Mouse (Mus musculus): ENCODE data around the gene Ankrd44.
"Not testable (repeated sequence)": the region's sequence is repeated elsewhere in the genome, so short reads cannot be mapped to it uniquely, and the experiment has no call there.

Gene Ankrd44

GRCm38 (mm10) chr1:54925971-54926771 is at the start of gene Ankrd44:
Gene Ankrd44, minus strand, starts transcription at chr1:54926387.
- peak; percentile 90 for DNase-seq

GRCm38 (mm10) chr1:54971687-54972404 is 45.7 kb upstream of the Ankrd44 start:
- DNase-seq: no peak

- DNase-seq: no peak
Measured at GRCm38 (mm10) chr1:54966858-54967257, 40.7 kb upstream of the Ankrd44 start.

GRCm38 (mm10) chr1:54965159-54965995 is 39.2 kb upstream of the Ankrd44 start:
- DNase-seq: no peak

GRCm38 (mm10) chr1:54961724-54962123 is 35.5 kb upstream of the Ankrd44 start:
- DNase-seq: no peak

GRCm38 (mm10) chr1:54960613-54961165 is 34.5 kb upstream of the Ankrd44 start:
- DNase-seq: no peak

- no peak for DNase-seq
Measured at GRCm38 (mm10) chr1:54958525-54958924, 32.3 kb upstream of the Ankrd44 start.

GRCm38 (mm10) chr1:54956995-54957394 is 30.8 kb upstream of the Ankrd44 start:
- DNase-seq: not testable (repeated sequence)

- no peak for DNase-seq
Measured at GRCm38 (mm10) chr1:54954856-54955255, 28.7 kb upstream of the Ankrd44 start.

GRCm38 (mm10) chr1:54944648-54945047 is 18.5 kb upstream of the Ankrd44 start:
- DNase-seq: no peak

- DNase-seq: no peak
Measured at GRCm38 (mm10) chr1:54935466-54935865, 9.3 kb upstream of the Ankrd44 start.

GRCm38 (mm10) chr1:54934911-54935310 is 8.7 kb upstream of the Ankrd44 start:
- DNase-seq: no peak

- DNase-seq: no peak
Measured at GRCm38 (mm10) chr1:54933646-54934045, 7.5 kb upstream of the Ankrd44 start.

GRCm38 (mm10) chr1:54932456-54933115 is 6.4 kb upstream of the Ankrd44 start:
- no peak for DNase-seq

- no peak for DNase-seq
Measured at GRCm38 (mm10) chr1:54931231-54931630, 5.0 kb upstream of the Ankrd44 start.

GRCm38 (mm10) chr1:54930670-54931200 is 4.5 kb upstream of the Ankrd44 start:
- no peak for DNase-seq

- DNase-seq: peak; percentile 30
Measured at GRCm38 (mm10) chr1:54925451-54925934, 694 bp downstream of the Ankrd44 start.

GRCm38 (mm10) chr1:54924760-54925159 is 1.4 kb downstream of the Ankrd44 start:
- no peak for DNase-seq

GRCm38 (mm10) chr1:54924309-54924685 is 1.9 kb downstream of the Ankrd44 start:
- no peak for DNase-seq

GRCm38 (mm10) chr1:54923366-54924308 is 2.5 kb downstream of the Ankrd44 start:
- DNase-seq: peak; percentile 63

GRCm38 (mm10) chr1:54922707-54923106 is 3.5 kb downstream of the Ankrd44 start:
- peak; percentile 17 for DNase-seq

Measured in kidney, postnatal 14 days (tissue).